Mouse (Mus musculus): ENCODE data around the gene Eapp. TPM values are rescaled to one million over a fixed set of nuclear protein-coding genes. Genes with fewer than 3 reads are reported as not detected.
"Not testable (repeated sequence)": the region's sequence is repeated elsewhere in the genome, so short reads cannot be mapped to it uniquely, and the experiment has no call there.

Eapp gene
- total RNA-seq (2021) = 10 to 100 TPM; 43.2 to 44.7 TPM
- long read RNA-seq, experiment 1, full-length matches to known transcripts = 34 of 53 reads
- long read RNA-seq, experiment 1, partial matches to known transcripts = 4 of 53 reads
- long read RNA-seq, experiment 1, other reads (novel, unspliced or antisense) = 15 of 53 reads
- long read RNA-seq, experiment 2, full-length matches to known transcripts = 15 of 44 reads
- long read RNA-seq, experiment 2, partial matches to known transcripts = 4 of 44 reads
- long read RNA-seq, experiment 2, other reads (novel, unspliced or antisense) = 25 of 44 reads

- DNase-seq (ENCODE audit: low spot score in 2 of 2) = peak; percentile 97 to 98
Measured at GRCm38 (mm10) chr12:54695511-54696241, at the start of gene Eapp. Eapp (minus strand) TSS chr12:54695897.

- not testable (repeated sequence) for DNase-seq (ENCODE audit: low spot score in 2 of 2)
Measured at GRCm38 (mm10) chr12:54738661-54739243, 43.1 kb upstream of the Eapp start.

- DNase-seq (ENCODE audit: low spot score in 2 of 2) = not testable (repeated sequence)
Measured at GRCm38 (mm10) chr12:54737891-54738660, 42.4 kb upstream of the Eapp start.

GRCm38 (mm10) chr12:54734307-54735131 lies 38.8 kb upstream of the Eapp start:
- DNase-seq (ENCODE audit: low spot score in 2 of 2) = not testable (repeated sequence)

GRCm38 (mm10) chr12:54729140-54730059 lies 33.7 kb upstream of the Eapp start:
- DNase-seq (ENCODE audit: low spot score in 2 of 2) = not testable (repeated sequence)

GRCm38 (mm10) chr12:54718871-54719786 lies 23.4 kb upstream of the Eapp start:
- DNase-seq (ENCODE audit: low spot score in 2 of 2) = not testable (repeated sequence)

GRCm38 (mm10) chr12:54717516-54717915 lies 21.8 kb upstream of the Eapp start:
- DNase-seq (ENCODE audit: low spot score in 2 of 2) = peak in 1 of 2 experiments; percentile 0

- DNase-seq (ENCODE audit: low spot score in 2 of 2) = peak; percentile 39 to 55
Measured at GRCm38 (mm10) chr12:54713822-54714626, 18.3 kb upstream of the Eapp start.

- not testable (repeated sequence) for DNase-seq (ENCODE audit: low spot score in 2 of 2)
Measured at GRCm38 (mm10) chr12:54710494-54710879, 14.8 kb upstream of the Eapp start.

GRCm38 (mm10) chr12:54709691-54710493 lies 14.2 kb upstream of the Eapp start:
- not testable (repeated sequence) for DNase-seq (ENCODE audit: low spot score in 2 of 2)

GRCm38 (mm10) chr12:54699394-54699793 lies 3.7 kb upstream of the Eapp start:
- no peak for DNase-seq (ENCODE audit: low spot score in 2 of 2)

- no peak for DNase-seq (ENCODE audit: low spot score in 2 of 2)
Measured at GRCm38 (mm10) chr12:54697791-54698250, 2.1 kb upstream of the Eapp start.

GRCm38 (mm10) chr12:54697003-54697597 lies 1.4 kb upstream of the Eapp start:
- no peak for DNase-seq (ENCODE audit: low spot score in 2 of 2)

GRCm38 (mm10) chr12:54696242-54697002 lies 725 bp upstream of the Eapp start:
- DNase-seq (ENCODE audit: low spot score in 2 of 2) = peak; percentile 91 to 93

GRCm38 (mm10) chr12:54694847-54695510 lies 718 bp downstream of the Eapp start:
- DNase-seq (ENCODE audit: low spot score in 2 of 2) = no peak
